Mouse (Mus musculus): ENCODE data around the gene Xaf1. TPM values are rescaled to one million over a fixed set of nuclear protein-coding genes. Genes with fewer than 3 reads are reported as not detected.
"Not testable (repeated sequence)": the region's sequence is repeated elsewhere in the genome, so short reads cannot be mapped to it uniquely, and the experiment has no call there.

Gene Xaf1
- polyA plus RNA-seq, 1 experiment from 2014 or later, result 1.9 TPM

DNA sequence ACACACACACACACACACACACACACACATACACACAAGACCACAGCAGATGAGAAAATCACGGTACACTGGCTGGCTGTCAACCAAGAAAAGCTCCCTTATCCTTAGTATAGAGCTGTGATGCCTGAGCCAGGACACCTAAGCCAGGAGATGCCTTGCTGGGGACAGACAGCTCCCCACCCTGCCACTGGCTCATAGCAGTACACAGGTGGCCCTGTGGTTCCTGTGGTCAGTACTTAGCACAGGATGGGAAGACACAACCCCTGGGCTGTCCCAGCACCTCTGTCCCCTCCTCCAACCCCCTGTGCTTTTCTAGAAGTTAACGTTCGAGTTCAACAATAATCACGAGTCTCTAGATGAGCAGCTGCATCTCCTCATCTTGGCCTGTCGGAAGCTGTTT lies 16.6 kb downstream of the Xaf1 start:
- ATAC-seq (ENCODE audit: low FRiP score, low read depth), result no peak
- H3K27ac ChIP-seq, result no peak overlapping the region
- H3K36me3 ChIP-seq, result no peaks in the 10 kb centered on the region
- H3K4me2 ChIP-seq (replicated peaks), result no peak overlapping the region
- H3K9ac ChIP-seq, result no peak overlapping the region
- no peak overlapping the region for H3K4me3 ChIP-seq
- peaks cover 25% of the 10 kb centered on the region for H3K27me3 ChIP-seq (replicated peaks)
- peaks cover 5% of the 10 kb centered on the region for H3K4me1 ChIP-seq
- 83% methylated on average over 5 of the region's 5 CpGs for WGBS
- no peaks in the 10 kb centered on the region for H3K9me3 ChIP-seq

DNA sequence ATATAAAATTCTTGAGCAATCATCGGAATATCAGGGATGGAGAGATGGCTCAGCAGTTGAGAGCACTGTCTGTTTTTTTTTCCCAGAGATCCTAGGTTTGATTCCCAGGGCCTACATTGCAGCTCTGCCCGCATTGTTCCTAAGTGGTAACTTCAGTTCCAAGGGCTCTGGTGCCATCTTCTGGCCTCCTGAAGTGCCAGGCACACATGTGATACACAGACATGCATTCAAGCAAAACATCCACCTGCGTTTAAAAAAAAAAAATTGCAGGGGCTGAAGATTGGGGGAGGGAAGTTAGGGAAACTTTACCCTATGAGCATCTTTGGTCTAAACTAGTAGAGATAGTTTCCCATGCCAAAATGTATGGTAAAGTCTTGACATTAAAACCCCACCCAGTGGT lies 23.0 kb downstream of the Xaf1 start:
- Histone ChIP-seq H3K4me1 (no peaks in the 10 kb centered on the region), H3K4me3 (no peak overlapping the region), H3K27ac (no peak overlapping the region), H3K4me2 (replicated peaks) (no peak overlapping the region), H3K9me3 (no peaks in the 10 kb centered on the region), H3K9ac (no peak overlapping the region), H3K27me3 (replicated peaks) (no peaks in the 10 kb centered on the region), H3K36me3 (no peaks in the 10 kb centered on the region)
- ATAC-seq (ENCODE audit: low FRiP score, low read depth), result no peak
- 74% methylated on average over 3 of the region's 3 CpGs for WGBS

DNA sequence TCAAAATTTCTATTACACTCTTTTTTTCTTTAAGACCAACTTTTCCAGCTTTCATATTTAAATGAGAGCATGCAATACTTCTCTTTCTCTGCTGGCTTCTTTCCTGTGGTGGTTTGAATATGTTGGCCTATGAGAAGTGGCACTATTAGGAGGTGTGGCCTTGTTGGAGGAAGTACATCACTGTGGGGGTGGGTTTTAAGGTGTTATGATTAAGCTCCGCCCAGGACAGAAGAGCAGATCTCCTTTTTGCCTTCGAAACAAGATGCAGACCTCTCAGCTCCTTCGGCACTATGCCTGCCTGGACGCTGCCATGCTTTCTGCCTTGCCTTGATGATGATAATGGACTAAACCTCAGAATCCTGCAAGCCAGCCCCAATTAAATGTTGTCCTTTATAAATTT lies 24.3 kb downstream of the Xaf1 start:
- Histone ChIP-seq H3K4me3 (no peak overlapping the region), H3K9ac (no peak overlapping the region), H3K36me3 (no peaks in the 10 kb centered on the region), H3K27ac (no peak overlapping the region), H3K9me3 (no peaks in the 10 kb centered on the region), H3K4me2 (replicated peaks) (no peak overlapping the region), H3K27me3 (replicated peaks) (no peaks in the 10 kb centered on the region), H3K4me1 (no peaks in the 10 kb centered on the region)
- no peak for ATAC-seq (ENCODE audit: low FRiP score, low read depth)
- 83% methylated on average over 4 of the region's 4 CpGs for WGBS

DNA sequence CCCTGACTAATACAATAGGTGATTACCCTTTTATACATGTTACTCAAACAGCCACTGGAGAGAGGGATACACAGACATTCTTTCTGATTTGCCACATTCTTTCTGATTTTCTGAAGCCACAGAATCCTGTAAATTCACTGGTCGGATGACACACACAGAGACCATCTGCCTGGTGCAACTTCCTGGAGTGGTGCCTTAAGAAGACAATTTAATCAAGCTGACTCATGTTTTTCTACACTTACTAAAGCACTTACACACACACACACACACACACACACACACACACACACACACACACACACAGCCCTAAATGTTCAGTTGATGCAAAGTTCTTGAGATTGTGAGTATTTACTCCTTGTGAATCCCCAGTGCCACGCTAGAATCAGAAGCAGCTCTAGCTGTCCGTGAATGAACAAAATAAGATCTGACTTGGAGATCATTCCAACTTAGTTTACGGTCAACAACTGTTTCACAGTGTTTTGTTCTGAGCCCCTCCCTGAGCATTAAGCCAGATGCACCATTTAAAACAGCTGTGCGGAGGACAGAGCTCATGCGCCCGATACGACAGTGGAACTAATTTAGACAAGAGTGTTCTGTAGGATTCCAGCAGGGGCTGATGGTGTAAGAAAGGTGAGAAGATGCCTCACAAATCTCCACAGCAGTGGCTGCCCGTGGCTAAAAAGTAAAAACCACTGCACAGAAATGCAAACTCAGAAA lies 31.7 kb downstream of the Xaf1 start:
- H3K36me3 ChIP-seq, result no peaks in the 10 kb centered on the region
- no peaks in the 10 kb centered on the region for H3K9me3 ChIP-seq
- H3K4me2 ChIP-seq (replicated peaks), result no peak overlapping the region
- WGBS, result 68% methylated on average over 9 of the region's 9 CpGs
- no peak overlapping the region for H3K9ac ChIP-seq
- no peaks in the 10 kb centered on the region for H3K4me1 ChIP-seq
- ATAC-seq (ENCODE audit: low FRiP score, low read depth), result no peak
- no peak overlapping the region for H3K27ac ChIP-seq
- no peak overlapping the region for H3K4me3 ChIP-seq
- no peaks in the 10 kb centered on the region for H3K27me3 ChIP-seq (replicated peaks)

DNA sequence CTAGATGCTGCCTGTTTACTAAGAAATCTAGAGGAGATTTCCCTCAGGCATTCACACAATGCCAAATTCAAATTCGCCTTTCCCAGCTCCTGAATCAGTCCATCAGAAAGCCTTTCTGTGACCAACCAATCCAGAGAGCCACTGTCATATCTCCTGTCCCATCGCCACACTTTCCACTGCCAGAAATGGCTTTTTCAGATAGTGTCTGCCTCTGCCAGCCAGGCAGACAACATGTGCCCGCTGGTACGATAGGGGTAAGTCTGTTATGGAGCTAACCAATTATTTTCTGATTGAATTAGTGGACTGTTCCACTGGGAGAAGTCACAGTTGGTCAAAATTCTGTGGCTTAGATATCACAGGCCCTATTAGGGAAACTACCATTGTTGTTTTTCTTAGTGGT lies 33.2 kb downstream of the Xaf1 start:
- H3K27ac ChIP-seq, result no peak overlapping the region
- peaks cover 5% of the 10 kb centered on the region; the same call in 1 of the 2 replicates for H3K4me1 ChIP-seq
- WGBS, result 85% methylated on average over 4 of the region's 4 CpGs
- no peak overlapping the region for H3K4me2 ChIP-seq (replicated peaks)
- no peaks in the 10 kb centered on the region for H3K36me3 ChIP-seq
- no peaks in the 10 kb centered on the region for H3K9me3 ChIP-seq
- no peak overlapping the region for H3K4me3 ChIP-seq
- no peaks in the 10 kb centered on the region for H3K27me3 ChIP-seq (replicated peaks)
- no peak for ATAC-seq (ENCODE audit: low FRiP score, low read depth)
- H3K9ac ChIP-seq, result no peak overlapping the region

DNA sequence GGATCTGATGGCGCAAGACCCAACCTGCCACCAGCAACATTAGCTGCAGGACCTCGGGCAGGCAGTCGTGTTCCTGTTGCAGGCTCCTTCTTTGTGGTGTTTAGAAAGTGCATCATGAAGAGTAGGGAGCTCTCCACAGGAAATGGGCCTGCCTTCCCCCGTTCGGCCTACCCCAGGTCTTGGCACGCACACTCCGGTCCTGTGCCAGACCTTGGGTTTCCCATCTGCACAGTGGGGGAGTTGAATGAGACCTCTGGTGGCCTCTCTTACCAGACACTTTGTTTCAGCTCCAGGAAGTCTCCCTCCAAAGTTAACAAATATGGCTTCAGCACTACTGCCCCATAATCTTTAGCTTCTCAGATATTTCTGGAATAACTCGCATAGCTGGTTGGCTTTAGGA lies 35.3 kb downstream of the Xaf1 start:
- Histone ChIP-seq H3K4me2 (replicated peaks) (no peak overlapping the region), H3K36me3 (no peaks in the 10 kb centered on the region), H3K27me3 (replicated peaks) (no peaks in the 10 kb centered on the region), H3K4me3 (no peak overlapping the region), H3K9me3 (no peaks in the 10 kb centered on the region), H3K27ac (no peak overlapping the region), H3K4me1 (peaks cover 5% of the 10 kb centered on the region; the same call in 1 of the 2 replicates), H3K9ac (no peak overlapping the region)
- no peak for ATAC-seq (ENCODE audit: low FRiP score, low read depth)
- WGBS, result 95% methylated on average over 8 of the region's 8 CpGs

DNA sequence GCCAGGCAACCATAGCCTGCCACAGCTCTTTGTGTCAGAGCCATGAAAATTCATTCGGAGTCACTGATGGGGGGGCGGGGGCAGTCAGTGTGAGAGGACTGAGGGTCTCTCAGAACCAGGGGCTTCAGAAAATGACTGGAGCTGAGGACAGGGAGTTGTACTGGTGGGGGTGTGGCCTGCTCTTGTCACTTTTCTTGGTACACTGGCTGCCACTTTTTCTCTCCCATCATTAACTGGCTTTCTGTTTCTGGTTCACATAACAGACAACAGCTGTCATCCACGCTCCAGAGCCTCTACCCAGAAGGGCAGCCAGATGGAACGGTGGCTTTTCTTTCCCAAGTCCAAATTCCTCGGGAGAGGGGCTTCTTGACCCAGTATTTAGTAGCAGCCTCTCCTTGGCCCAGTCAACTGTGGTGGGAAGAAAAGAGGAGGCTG lies 37.0 kb downstream of the Xaf1 start:
- Histone ChIP-seq H3K36me3 (no peaks in the 10 kb centered on the region), H3K27ac (no peak overlapping the region), H3K9me3 (no peaks in the 10 kb centered on the region), H3K4me2 (replicated peaks) (no peak overlapping the region), H3K4me3 (no peak overlapping the region), H3K4me1 (peaks cover 5% of the 10 kb centered on the region; the same call in 1 of the 2 replicates), H3K27me3 (replicated peaks) (no peaks in the 10 kb centered on the region), H3K9ac (no peak overlapping the region)
- 29% methylated on average over 5 of the region's 5 CpGs for WGBS
- 0 out of 2 replicates have a peak, but pooled peaks have one; percentile 13 for ATAC-seq (ENCODE audit: low FRiP score, low read depth)

DNA sequence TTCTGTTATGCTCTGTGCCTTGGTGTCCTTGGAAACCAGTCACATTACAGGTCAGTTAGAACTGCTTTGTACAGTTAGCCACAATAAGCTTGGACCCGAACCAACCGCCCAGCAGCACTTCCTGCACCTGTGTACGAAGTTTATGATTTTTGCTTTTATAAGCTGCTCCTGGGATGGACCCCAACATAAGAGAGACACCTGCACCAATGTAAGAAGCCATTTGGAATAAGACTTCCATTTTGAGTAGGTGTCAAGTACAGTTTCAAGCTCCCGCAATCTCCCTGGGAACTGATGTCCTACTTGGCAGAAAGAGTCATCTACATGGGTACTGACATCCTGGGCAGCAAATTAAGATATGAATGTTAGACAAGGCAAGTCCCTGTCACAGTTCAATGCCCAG lies 38.3 kb downstream of the Xaf1 start:
- 90% methylated on average over 4 of the region's 4 CpGs for WGBS
- Histone ChIP-seq H3K9ac (no peak overlapping the region), H3K4me2 (replicated peaks) (no peak overlapping the region), H3K27me3 (replicated peaks) (no peaks in the 10 kb centered on the region), H3K4me3 (no peak overlapping the region), H3K27ac (no peak overlapping the region), H3K9me3 (no peaks in the 10 kb centered on the region), H3K36me3 (no peaks in the 10 kb centered on the region), H3K4me1 (peaks cover 5% of the 10 kb centered on the region; the same call in 1 of the 2 replicates)
- ATAC-seq (ENCODE audit: low FRiP score, low read depth), result no peak

DNA sequence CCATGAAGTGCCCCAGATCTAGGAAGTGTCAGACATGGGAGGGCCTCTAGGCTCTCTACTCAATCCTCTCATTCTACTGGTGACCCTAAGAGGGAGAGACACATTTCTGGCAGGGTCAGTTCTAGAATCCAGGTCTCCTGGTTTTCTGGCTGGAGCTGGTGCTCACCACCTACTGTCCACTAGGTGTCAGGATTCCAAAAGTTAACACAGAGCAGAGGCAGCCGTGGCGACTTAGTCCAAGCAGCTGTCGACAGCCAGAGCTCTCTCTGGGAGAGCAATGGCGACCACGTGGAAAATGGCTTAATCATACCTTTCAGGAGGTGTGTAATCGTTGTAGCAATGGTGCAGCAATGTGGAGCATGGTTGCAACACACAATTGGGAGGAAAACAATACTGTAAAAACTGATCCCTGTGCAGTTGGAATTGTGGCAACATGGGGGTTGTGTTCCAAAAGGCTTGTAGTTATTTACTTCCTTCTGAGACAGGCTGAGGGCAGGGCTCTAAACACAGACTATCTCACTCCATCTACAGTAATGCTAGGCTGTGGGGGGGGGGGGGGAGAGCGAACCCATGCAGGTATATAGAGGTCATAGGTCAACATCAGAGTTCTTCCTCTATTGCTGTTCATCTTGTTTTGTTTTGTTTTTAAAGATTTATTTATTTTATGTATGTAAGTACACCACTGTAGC lies 41.3 kb downstream of the Xaf1 start:
- Histone ChIP-seq H3K27me3 (replicated peaks) (no peaks in the 10 kb centered on the region), H3K4me3 (no peak overlapping the region), H3K9me3 (no peaks in the 10 kb centered on the region), H3K4me2 (replicated peaks) (no peak overlapping the region; the same call in 1 of the 2 replicates), H3K27ac (no peak overlapping the region), H3K36me3 (no peaks in the 10 kb centered on the region), H3K9ac (no peak overlapping the region), H3K4me1 (peaks cover 5% of the 10 kb centered on the region; the same call in 1 of the 2 replicates)
- 10% methylated on average over 7 of the region's 7 CpGs for WGBS
- peak; percentile 72; the same call in 1 of the 2 replicates for ATAC-seq (ENCODE audit: low FRiP score, low read depth)

DNA sequence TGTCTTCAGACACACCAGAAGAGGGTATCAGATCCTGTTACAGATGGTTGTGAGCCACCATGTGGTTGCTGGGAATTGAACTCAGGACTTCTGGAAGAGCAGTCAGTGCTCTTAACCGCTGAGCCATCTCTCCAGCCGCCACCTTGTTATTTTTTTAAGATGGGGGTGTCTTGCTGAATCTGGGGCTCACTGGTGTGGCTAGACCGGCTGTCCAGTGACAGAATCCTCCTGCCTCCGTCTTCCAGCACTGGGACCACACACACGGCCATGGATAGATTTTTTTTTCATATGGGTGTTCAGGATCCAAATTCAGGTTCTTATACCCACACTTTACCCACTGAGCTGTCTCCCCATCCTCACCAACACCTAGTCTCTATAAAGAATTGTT lies 41.8 kb downstream of the Xaf1 start:
- H3K9me3 ChIP-seq; H3K9ac ChIP-seq; ATAC-seq (ENCODE audit: low FRiP score, low read depth); H3K27ac ChIP-seq; H3K4me3 ChIP-seq; H3K27me3 ChIP-seq (replicated peaks); H3K4me2 ChIP-seq (replicated peaks); H3K36me3 ChIP-seq; H3K4me1 ChIP-seq: not testable (repeated sequence)
- 91% methylated on average over 5 of the region's 5 CpGs for WGBS

DNA sequence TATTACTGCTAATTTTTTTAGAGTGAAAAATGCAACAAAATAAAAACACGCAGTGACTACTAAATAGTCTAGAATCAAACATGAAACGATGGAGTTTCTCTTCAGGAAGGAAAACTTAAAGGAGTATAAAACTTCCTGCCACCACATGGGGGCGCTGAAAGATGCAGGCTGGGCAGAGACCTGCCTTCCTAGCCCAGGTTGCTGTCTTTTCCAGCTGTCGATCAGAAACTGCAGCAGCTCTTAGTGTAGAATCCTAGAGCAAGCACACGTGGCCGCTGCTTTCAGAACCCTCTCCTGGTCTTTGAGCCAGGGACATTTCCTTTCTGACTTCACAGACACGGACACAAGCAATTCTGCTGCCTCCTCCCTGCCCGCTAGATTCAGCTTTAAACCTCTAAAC lies 42.5 kb downstream of the Xaf1 start:
- peaks cover under 1% of the 10 kb centered on the region; the same call in 1 of the 2 replicates for H3K4me1 ChIP-seq
- H3K4me3 ChIP-seq, result no peak overlapping the region
- H3K4me2 ChIP-seq (replicated peaks), result no peak overlapping the region
- H3K27me3 ChIP-seq (replicated peaks), result no peaks in the 10 kb centered on the region
- H3K27ac ChIP-seq, result no peak overlapping the region
- 26% methylated on average over 8 of the region's 8 CpGs for WGBS
- H3K9me3 ChIP-seq, result no peaks in the 10 kb centered on the region
- no peaks in the 10 kb centered on the region for H3K36me3 ChIP-seq
- ATAC-seq (ENCODE audit: low FRiP score, low read depth), result no peak
- no peak overlapping the region for H3K9ac ChIP-seq

DNA sequence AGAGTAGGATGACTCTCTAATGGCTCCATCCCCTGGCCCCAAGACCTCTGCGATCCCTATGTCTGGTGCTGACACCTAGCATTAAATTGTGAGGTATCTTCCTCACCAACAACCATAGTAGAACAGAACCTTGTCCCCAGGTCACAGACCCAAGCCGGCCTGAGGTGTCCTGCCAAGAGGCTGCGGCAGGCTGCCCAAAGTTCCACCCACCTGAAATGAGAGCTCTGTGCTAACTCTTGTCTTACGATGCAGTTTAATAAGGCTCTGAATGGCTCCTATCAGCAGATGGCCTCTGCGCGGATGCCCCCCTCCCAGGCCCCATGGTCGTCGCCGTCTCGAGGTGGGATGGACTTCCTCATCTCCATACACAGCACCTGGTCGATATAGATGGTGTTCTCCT lies 43.1 kb downstream of the Xaf1 start:
- Histone ChIP-seq H3K9me3 (no peaks in the 10 kb centered on the region), H3K27ac (no peak overlapping the region), H3K36me3 (no peaks in the 10 kb centered on the region), H3K9ac (no peak overlapping the region), H3K4me1 (no peaks in the 10 kb centered on the region; the same call in 1 of the 2 replicates), H3K27me3 (replicated peaks) (no peaks in the 10 kb centered on the region), H3K4me3 (no peak overlapping the region), H3K4me2 (replicated peaks) (no peak overlapping the region)
- 88% methylated on average over 11 of the region's 11 CpGs for WGBS
- ATAC-seq (ENCODE audit: low FRiP score, low read depth), result no peak

DNA sequence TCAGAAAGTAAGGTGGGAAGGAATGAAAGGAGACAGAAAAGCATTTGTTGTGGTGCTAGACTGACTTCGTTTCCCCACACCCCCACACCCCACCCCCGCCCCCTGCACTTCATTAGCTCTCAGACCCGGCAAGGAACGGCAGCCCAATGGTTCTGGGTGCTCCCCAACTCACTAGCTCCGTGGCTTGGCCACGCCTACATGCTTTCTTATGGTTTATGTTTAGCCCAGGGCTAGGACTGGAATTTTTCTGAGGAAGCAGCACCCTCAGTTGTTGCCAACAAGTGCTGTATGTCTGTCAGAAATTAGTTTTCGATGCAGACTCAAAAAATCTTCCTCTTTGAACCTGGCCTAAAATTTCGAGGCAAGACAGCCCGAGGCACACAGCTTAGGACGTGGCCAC lies 47.1 kb downstream of the Xaf1 start:
- Histone ChIP-seq H3K36me3 (no peaks in the 10 kb centered on the region), H3K4me1 (no peaks in the 10 kb centered on the region), H3K4me3 (no peak overlapping the region), H3K9me3 (no peaks in the 10 kb centered on the region), H3K27ac (no peak overlapping the region), H3K27me3 (replicated peaks) (no peaks in the 10 kb centered on the region), H3K9ac (no peak overlapping the region), H3K4me2 (replicated peaks) (no peak overlapping the region)
- no peak for ATAC-seq (ENCODE audit: low FRiP score, low read depth)
- 61% methylated on average over 10 of the region's 10 CpGs for WGBS

Data from neural tube, embryonic 12.5 days (tissue).